Mouse (Mus musculus): ENCODE results near the gene Tex44.

Gene Tex44

DNA sequence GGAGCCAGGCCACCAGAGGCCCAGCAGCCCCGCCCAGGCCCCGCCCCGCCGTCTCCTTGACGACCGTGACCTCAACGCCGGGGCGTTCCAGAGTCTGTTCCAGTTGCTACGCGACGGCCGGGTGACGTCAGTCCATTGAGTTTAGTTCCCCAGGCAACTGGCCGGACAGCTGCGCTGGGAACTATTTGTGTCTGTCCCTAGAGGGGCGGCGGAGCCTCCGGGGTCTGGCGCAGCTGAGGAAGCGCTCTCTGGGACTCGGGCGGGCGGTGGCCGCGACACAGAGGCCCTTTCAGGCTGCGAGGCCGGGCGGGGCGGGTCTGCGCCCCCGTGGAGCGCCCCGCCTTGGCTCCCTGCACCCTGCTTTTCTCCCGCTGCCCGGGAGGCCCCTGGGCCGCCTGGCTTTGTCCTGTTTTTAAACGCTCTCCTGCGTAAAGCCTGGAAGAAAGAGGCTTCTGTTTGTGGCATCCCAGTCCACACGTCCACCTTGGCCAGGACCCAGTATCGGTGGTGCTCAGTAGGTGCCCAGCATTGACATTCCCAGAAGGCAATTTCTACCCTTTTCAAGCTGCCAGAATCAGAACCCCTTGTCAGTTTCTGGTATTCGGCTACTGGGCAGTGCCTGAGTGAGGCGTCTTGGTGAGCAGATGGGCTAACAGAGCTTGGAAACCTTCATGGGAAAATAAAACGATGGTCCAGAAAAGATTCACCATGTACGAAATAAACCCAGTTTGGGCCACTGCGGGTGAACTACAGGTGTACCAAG lies 8.5 kb downstream of the Tex44 start:
- no peaks in the 10 kb centered on the region for H3K36me3 ChIP-seq (ENCODE audit: control insufficient read depth, insufficient read depth, low read length, poor library complexity, severe bottlenecking)
- H3K27me3 ChIP-seq (ENCODE audit: control insufficient read depth, insufficient read depth, low read length, poor library complexity, severe bottlenecking), result no peaks in the 10 kb centered on the region
- DNase-seq (ENCODE audit: low read depth, low spot score), result peak; percentile 100

DNA sequence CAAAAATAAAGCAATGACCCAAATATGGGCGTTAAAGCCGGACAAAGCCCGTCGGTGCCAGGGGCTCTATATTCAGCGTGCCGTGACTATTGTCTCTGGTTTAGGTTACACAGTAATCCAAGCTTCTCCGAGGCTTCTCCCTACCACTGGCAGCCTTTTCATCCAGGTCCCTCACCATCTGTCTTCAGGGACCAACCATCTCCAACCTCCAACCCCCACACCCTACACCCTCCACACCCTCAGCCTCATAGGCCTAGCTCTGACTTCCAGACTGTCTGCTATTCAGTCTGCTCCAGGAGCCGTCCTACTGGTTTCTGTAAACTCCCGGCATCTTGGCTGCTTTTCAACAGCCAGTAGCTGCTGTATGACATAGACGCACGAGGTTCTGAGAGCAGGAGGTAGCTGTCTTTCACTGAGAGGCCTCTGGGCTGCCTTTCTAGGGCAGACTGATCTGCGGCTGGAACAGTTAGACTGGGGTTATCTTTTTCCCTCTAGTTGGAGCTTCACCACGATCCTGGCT lies 9.2 kb downstream of the Tex44 start:
- no peaks in the 10 kb centered on the region for H3K36me3 ChIP-seq (ENCODE audit: control insufficient read depth, insufficient read depth, low read length, poor library complexity, severe bottlenecking)
- DNase-seq (ENCODE audit: low read depth, low spot score), result peak; percentile 34
- H3K27me3 ChIP-seq (ENCODE audit: control insufficient read depth, insufficient read depth, low read length, poor library complexity, severe bottlenecking), result no peaks in the 10 kb centered on the region

DNA sequence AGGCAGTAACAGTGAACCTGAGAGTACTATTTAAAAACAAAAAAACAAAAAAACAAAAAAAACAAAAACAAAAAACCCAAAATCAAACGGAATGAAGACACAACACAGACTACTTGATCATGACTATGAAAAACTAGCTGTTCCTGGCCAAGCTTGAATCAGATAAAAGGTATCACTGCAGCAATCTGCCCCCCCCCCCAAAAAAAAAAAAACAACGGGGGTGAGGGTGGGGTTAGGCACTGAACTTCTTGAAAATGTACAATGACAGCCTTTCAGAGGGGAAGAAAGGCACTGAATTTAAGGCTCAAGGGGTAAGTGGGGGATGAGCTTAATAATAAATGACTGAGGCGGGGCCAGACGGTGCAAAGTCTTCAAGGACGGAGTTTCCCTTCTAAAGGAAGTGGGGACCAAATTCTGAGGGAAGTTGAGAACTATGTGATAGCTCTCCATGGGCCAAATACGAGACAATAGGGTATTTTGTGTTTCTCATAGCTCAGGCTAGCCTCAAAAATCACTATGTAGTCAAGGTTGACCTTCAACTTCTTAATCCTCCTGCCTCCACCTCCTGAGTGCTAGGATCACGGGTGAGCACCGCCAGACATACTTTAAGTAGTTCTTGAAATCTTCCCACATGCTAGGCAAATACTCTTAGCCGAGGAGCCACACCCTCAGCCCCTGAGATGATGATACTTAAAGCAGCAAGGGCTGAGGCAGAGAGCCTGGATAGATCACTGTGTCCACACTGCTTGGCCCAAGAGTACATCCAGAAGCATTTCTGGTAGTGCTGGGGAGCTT lies 11.3 kb downstream of the Tex44 start:
- Histone ChIP-seq H3K27me3 (ENCODE audit: control insufficient read depth, insufficient read depth, low read length, poor library complexity, severe bottlenecking) (no peaks in the 10 kb centered on the region), H3K36me3 (ENCODE audit: control insufficient read depth, insufficient read depth, low read length, poor library complexity, severe bottlenecking) (no peaks in the 10 kb centered on the region)
- no peak for DNase-seq (ENCODE audit: low read depth, low spot score)

DNA sequence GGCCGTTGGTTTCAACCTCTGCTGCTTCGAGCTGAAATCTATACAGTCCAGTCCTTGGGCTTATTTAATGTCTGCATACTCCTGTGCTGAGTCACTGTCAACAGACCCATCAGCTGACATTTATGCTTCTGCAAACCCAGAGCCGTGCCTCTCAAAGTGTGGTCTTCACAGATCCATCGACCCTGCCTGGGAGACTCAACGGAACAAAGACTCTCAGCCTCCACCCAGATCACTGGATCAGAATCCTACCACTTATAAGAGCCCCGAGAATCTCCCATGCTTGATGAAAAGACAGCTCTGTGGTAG lies 11.8 kb downstream of the Tex44 start:
- DNase-seq (ENCODE audit: low read depth, low spot score), result no peak
- Histone ChIP-seq H3K36me3 (ENCODE audit: control insufficient read depth, insufficient read depth, low read length, poor library complexity, severe bottlenecking) (no peaks in the 10 kb centered on the region), H3K27me3 (ENCODE audit: control insufficient read depth, insufficient read depth, low read length, poor library complexity, severe bottlenecking) (no peaks in the 10 kb centered on the region)

DNA sequence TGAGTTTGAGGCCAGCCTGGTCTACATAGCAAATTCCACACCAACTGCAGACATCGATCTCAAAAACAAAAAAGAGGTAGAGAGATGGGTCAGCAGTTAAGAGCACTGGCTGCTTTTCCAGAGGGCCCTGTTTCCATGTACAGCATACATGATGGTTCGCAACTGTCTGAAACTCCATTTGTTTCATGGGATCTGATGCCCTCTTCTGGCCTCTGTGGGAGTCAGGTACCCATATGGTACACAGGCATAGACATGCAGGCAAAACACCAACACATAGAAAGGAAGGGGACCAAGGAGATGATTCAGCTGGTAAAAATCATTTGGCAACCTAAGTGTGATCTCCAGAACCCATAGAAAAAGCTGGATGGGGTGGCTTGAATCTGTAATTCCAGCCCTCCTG lies 12.4 kb downstream of the Tex44 start:
- Histone ChIP-seq H3K27me3 (ENCODE audit: control insufficient read depth, insufficient read depth, low read length, poor library complexity, severe bottlenecking) (no peaks in the 10 kb centered on the region), H3K36me3 (ENCODE audit: control insufficient read depth, insufficient read depth, low read length, poor library complexity, severe bottlenecking) (no peaks in the 10 kb centered on the region)
- DNase-seq (ENCODE audit: low read depth, low spot score), result peak; percentile 55

DNA sequence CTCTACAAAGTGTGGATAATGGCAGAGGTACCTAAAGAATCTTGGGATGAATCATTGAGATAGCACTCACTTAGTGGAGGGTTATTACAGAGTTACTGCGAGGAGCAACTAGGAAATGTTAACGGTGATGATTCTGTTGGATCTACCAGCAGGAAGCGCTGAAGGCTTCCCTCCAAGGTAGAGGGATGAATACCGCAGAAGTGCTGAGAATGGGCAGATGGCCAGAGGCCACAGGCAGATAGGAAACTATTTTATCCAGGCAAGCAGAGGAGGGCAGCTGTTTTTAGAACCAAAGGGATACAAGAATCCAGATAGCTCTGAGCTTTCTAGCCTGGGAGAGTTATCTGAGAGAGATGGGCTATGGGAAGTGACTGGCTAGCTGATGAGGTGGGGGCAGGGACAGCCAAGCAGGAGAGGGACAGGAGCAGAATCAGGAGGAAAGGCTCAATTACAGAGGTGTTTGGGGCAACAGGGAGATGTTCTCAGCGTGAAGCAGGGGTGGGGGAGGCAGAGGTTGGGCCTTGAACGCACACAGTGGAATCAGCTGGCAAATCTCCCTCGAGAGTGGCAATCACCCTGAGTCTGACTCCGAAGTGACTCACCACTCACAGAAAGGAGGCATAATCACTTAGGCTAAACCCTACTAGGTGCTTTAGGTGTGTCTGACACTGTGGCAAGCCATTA lies 13.5 kb downstream of the Tex44 start:
- Histone ChIP-seq H3K36me3 (ENCODE audit: control insufficient read depth, insufficient read depth, low read length, poor library complexity, severe bottlenecking) (no peaks in the 10 kb centered on the region), H3K27me3 (ENCODE audit: control insufficient read depth, insufficient read depth, low read length, poor library complexity, severe bottlenecking) (no peaks in the 10 kb centered on the region)
- no peak for DNase-seq (ENCODE audit: low read depth, low spot score)

DNA sequence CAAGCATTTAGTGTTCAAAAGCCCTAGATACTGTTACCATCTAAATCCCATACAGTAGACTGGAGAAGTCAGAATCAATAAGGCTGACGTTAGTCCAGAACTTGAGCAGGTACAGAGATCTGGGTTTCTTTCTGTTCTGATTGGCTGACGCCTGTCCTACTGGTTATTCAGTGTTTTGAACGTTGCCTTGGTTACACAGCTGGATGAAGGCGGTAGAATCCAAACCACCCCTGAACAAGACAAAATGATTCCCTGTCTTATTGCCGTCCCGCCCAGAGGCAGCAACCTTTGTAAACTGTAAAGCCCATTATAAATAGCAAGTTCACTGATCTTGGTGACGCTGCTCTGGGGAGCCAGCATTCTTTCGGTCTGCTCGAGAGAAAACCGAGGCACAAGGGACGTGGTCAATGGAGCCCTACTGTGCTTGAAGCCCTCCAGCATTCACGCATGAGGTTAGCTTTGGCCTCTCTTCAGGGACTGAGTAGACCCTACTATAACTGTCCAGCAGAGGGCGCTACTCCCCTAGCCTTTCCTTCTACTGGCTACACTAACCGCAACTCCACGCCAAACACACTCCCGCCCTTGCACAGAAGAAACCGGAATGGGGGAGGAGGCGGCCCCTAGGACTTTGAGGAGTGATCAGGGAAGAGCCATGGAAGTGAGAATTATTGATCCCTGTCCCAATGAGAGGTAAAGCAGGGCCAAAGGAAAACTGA lies 14.2 kb downstream of the Tex44 start:
- no peaks in the 10 kb centered on the region for H3K27me3 ChIP-seq (ENCODE audit: control insufficient read depth, insufficient read depth, low read length, poor library complexity, severe bottlenecking)
- H3K36me3 ChIP-seq (ENCODE audit: control insufficient read depth, insufficient read depth, low read length, poor library complexity, severe bottlenecking), result no peaks in the 10 kb centered on the region
- DNase-seq (ENCODE audit: low read depth, low spot score), result peak; percentile 94

DNA sequence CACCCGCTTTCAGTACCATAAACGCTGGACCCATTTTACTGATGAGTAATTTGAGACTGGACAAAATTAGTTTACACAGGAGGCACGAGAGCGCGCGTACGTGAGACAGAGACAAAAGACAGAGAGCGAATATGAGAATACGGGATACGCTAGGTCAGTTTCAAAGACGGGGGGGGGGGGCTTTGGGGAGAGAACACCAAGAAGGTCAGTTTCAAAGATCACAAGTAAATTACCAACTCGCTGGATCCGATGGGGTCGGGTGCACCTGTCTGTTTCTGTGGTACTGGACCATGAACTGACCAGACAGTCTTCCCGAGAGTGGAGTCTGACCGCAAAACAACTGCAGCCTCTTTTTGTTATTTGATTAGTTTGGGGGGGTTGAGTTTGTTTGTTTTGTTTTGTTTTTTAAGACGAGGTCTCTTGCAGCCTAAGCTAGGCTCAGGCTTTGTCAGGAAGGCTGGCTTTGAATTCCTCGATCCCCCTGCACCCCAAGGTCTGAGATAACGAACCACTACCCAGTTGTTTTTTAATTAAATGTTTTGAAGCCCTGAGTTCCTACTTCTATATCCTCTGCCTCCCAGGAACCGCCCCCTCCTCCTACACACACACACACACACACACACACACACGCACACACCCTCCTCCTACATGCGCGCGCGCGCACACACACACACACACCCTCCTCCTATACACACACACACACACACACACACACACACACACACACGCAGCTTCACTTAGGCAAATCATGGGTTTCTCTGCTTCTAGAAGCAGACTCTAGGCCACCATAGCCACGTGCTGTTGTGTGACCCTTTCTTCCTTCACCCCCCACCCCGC lies 15.0 kb downstream of the Tex44 start:
- Histone ChIP-seq H3K36me3 (ENCODE audit: control insufficient read depth, insufficient read depth, low read length, poor library complexity, severe bottlenecking) (no peaks in the 10 kb centered on the region), H3K27me3 (ENCODE audit: control insufficient read depth, insufficient read depth, low read length, poor library complexity, severe bottlenecking) (no peaks in the 10 kb centered on the region)
- peak; percentile 90 for DNase-seq (ENCODE audit: low read depth, low spot score)

DNA sequence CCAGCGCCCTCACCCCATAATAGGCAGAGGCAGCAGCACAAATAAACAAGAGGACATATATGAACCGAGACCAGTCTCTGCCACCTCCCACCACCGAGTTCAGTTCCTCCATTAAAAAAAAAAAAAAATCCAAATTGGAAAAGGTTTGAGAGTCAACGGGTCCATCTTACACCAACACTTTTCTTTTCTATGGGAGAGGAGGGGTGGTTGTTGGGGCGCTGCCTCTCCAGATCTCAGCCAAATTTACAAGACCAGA lies 15.5 kb downstream of the Tex44 start:
- H3K36me3 ChIP-seq (ENCODE audit: control insufficient read depth, insufficient read depth, low read length, poor library complexity, severe bottlenecking), result no peaks in the 10 kb centered on the region
- no peak for DNase-seq (ENCODE audit: low read depth, low spot score)
- H3K27me3 ChIP-seq (ENCODE audit: control insufficient read depth, insufficient read depth, low read length, poor library complexity, severe bottlenecking), result no peaks in the 10 kb centered on the region

DNA sequence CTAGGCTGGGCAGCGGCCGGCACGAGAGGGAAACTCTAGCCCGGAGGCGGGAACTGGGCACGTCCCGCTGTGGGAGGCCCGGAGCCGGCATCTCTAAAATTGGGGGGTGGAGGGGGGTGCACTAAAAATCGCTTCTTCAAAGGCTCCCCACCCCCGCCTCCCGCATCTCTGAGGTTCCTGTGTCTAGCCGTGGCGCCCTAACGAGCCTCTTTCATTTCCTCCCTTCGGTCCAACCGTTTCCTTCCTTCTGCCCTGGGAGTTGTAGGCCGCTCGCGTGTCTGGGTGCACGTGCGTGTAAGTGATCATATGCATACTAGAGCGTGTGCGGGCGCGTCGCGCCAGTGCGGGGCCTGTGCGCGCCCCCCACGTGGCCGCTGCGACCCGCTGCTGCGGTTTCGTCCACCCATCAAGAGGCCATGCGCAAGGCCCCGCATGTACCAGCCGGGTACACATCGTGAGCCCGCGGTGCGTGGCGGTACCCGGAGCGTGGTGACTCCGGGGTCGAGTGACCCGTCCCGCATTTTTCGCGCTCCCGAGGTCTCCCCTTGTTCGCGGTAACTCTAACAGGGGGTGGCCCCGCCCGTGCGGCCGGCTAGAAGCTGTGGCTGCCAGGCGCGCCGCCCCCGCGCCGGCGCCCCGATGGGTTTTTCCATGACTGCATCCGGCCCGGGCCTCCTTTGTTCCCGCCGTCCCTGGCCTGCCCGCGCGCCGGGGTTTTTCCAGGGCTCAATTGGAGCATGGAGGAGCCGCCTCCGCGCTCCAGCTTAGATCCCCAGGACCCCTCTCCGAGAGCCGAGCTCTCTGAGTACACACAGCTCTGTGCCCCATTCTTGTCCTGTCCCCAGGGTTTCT lies 16.1 kb downstream of the Tex44 start:
- Histone ChIP-seq H3K36me3 (ENCODE audit: control insufficient read depth, insufficient read depth, low read length, poor library complexity, severe bottlenecking) (no peaks in the 10 kb centered on the region), H3K27me3 (ENCODE audit: control insufficient read depth, insufficient read depth, low read length, poor library complexity, severe bottlenecking) (no peaks in the 10 kb centered on the region)
- peak; percentile 95 for DNase-seq (ENCODE audit: low read depth, low spot score)

DNA sequence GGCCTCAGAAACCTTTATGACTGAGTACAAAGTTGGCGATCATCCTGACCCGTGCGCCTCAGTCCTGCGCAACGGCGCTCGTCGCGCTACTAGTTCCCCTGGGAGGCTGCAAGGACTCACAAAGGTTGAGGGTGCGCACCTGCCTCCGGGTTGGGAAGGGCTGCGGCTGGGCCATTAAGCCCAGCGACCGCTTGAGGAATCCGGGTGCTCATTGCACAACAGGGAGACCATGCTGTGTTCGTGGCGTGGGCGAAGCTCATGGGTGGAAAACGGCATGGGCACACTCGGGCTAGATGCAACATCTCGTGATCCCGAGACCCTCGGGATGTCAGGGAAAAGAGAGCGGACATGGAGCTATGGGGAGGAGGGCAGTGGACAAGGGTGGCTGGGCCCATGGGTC lies 16.7 kb downstream of the Tex44 start:
- H3K27me3 ChIP-seq (ENCODE audit: control insufficient read depth, insufficient read depth, low read length, poor library complexity, severe bottlenecking), result no peaks in the 10 kb centered on the region
- H3K36me3 ChIP-seq (ENCODE audit: control insufficient read depth, insufficient read depth, low read length, poor library complexity, severe bottlenecking), result no peaks in the 10 kb centered on the region
- DNase-seq (ENCODE audit: low read depth, low spot score), result peak; percentile 78

DNA sequence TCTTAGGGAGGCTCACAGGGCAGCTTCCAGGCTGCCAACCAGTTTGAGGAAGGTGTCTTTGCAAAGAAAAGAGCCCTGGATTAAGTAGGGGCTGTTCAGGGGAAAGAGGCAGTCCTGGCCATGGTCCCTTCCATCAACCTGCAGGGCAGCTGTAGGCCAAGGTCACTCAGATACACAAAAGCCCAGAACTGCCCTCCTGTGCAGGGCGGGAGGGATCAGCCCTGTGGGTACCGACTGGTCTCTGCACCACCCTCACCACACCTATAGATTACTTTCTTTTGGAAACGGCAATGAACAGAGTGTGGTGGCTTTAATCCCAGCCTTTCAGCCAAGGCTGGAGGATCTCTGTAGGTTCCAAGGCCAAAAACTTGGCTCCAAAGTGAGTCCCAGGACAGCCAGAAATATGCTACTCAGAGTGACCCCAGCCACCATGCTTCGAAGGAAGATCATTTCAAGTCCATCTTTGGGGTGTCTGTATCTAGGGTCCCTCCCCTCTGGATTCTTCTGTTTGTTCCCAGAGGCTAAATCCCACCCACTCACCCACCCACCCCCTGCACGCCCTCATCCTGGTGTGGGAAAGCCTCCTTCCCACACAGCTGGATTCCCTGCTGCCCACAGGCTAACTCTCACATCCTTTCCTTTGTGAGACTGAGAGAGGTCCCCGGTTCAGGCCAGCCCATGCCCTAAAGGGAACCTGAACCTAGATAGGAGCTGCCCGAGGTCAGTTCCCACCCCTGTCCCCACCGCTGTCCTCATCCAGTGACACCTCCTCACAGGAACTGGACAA lies 17.4 kb downstream of the Tex44 start:
- DNase-seq (ENCODE audit: low read depth, low spot score), result no peak
- H3K36me3 ChIP-seq (ENCODE audit: control insufficient read depth, insufficient read depth, low read length, poor library complexity, severe bottlenecking), result no peaks in the 10 kb centered on the region
- no peaks in the 10 kb centered on the region for H3K27me3 ChIP-seq (ENCODE audit: control insufficient read depth, insufficient read depth, low read length, poor library complexity, severe bottlenecking)

DNA sequence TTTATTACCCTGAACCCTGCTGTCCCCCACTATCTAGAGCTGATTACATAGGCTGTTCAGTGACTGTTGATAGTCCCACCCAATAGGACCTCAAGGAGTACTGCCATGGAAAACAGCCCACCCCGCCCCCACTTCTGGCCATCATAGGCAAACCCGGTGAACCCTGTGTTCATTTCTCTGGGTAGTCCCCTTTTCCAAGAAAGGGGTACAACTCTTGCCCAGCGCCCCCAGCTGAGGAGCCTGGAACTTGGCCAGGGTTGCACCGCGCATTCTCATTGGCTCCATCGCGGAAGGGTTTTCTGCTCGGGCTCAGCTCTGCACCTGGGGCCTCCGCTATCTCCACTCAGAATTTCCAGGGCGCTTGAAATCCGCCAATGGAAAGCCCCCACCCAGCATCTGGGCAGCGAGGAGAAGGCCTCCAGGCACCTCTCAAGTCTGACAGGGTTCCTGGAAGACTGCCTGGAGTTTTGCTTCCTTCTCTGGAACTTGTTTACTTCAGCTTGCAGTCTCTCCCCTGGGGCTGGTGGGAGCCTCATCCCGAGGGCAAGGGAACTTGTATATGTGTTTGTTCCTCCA lies 21.6 kb downstream of the Tex44 start:
- Histone ChIP-seq H3K27me3 (ENCODE audit: control insufficient read depth, insufficient read depth, low read length, poor library complexity, severe bottlenecking) (no peaks in the 10 kb centered on the region), H3K36me3 (ENCODE audit: control insufficient read depth, insufficient read depth, low read length, poor library complexity, severe bottlenecking) (no peaks in the 10 kb centered on the region)
- DNase-seq (ENCODE audit: low read depth, low spot score), result no peak

All from splenic B cell, adult 2 months (primary cell).